Mouse (Mus musculus): ENCODE measurements around the gene Serpina9.

DNA sequence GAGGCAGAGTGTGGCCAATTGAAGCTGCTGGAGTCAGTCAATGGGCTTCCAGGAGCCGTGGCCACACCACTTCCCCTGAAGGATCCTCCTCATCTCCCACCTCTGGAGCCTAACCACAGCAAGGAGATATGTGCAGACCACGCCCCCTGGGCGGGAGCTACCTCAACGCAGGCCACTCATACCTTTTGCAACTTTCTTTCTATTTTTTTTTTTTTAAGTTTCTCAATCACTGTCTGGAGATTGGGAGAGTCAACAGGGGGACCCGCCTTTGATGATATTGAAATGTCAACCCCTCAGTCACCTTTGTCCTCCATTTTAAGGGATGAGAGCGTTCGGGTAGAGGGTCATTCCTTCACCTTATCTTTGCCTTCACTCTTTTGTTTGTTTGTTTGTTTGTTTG, 30.8 kb upstream of the Serpina9 start, which contains the start of gene Serpina12:
- TF ChIP-seq CTCF (IDR thresholded peaks at IDR 0.05; ENCODE audit: borderline replicate concordance, control insufficient read depth, extremely low read depth, insufficient read depth, low read length, poor library complexity) (no peak), POLR2A (IDR thresholded peaks at IDR 0.05; ENCODE audit: control insufficient read depth, extremely low read depth, insufficient read depth, low read length, poor library complexity) (no peak)

Measured in thymus, adult 2 months (tissue).